Mouse (Mus musculus) hindbrain, embryonic 10.5 days (tissue): ENCODE data around the gene Dtx3l. TPM values are rescaled to one million over a fixed set of nuclear protein-coding genes. Genes with fewer than 3 reads are reported as not detected.
"Not testable (repeated sequence)": the region's sequence is repeated elsewhere in the genome, so short reads cannot be mapped to it uniquely, and the experiment has no call there.

Source experiments
- DNase-seq: peaks from one replicate; pipeline ENCODE4 v3.0.0-alpha.2; 2017; ENCODE audit warnings: low spot score
- H3K27ac ChIP-seq: fragments of 300-500 bp; sonication (generic); 2 replicates; pipeline ENCODE4 v1.5.1; 2016; ENCODE audit warnings: mild to moderate bottlenecking, moderate library complexity
- H3K27me3 ChIP-seq: fragments of 300-500 bp; sonication (generic); 2 replicates; pipeline ENCODE4 v1.6.1; 2016; ENCODE audit warnings: mild to moderate bottlenecking; ENCODE audit not compliant: poor library complexity, insufficient read depth, severe bottlenecking
- H3K36me3 ChIP-seq: fragments of 300-500 bp; sonication (generic); 2 replicates; pipeline ENCODE4 v1.6.1; 2016; ENCODE audit warnings: mild to moderate bottlenecking, moderate library complexity
- H3K4me1 ChIP-seq: fragments of 300-500 bp; sonication (generic); replicated peaks from 2 replicates; pipeline ENCODE4 v1.6.1; 2016; ENCODE audit warnings: mild to moderate bottlenecking
- H3K4me3 ChIP-seq: fragments of 300-500 bp; sonication (generic); 2 replicates; pipeline ENCODE4 v1.5.1; 2016; ENCODE audit warnings: mild to moderate bottlenecking, moderate library complexity
- H3K9me3 ChIP-seq: fragments of 300-500 bp; sonication (generic); 2 replicates; pipeline ENCODE4 v1.6.1; 2016; ENCODE audit warnings: mild to moderate bottlenecking, moderate library complexity
- WGBS: fragments of 180-500 bp; shearing (Covaris S2); methylation state at CpG from one replicate; pipeline ENCODE4 v1.1.7; 2016; 5-methylcytosine and 5-hydroxymethylcytosine counted together
- polyA plus RNA-seq: library from polyadenylated mRNA; unstranded; fragments of >200 nt; fragmentation: Nextera tagmentation; extraction: Ambion mirVana; gene quantifications from 2 replicates; pipeline ENCODE4 v1.2.1, GENCODE M21; 2016

Dtx3l gene
- polyA plus RNA-seq, 1 experiment from 2014 or later: 1.3 TPM

DNA sequence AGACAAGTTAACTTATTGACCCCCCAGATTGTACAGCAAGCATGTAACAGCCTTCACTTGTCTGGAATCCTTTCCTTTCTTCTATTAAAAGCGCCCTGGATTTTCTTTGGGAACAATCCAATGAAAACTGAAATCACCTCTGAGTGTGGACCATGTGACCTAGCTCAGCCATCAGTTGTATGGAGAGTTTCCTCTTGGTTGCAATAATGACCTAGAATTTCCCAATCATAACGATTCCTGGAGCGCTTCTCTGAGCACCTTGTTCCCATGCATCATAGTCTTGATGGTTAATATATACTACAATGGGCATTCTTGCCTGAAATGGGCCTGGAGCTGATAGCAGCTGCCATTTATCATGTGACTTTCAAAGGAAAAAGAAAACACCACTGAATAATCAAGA lies 38.4 kb downstream of the Dtx3l start:
- Histone ChIP-seq H3K9me3 (no peaks in the 10 kb centered on the region), H3K4me1 (no peaks in the 10 kb centered on the region), H3K4me3 (no peak overlapping the region), H3K27me3 (no peaks in the 10 kb centered on the region), H3K27ac (no peak overlapping the region), H3K36me3 (no peaks in the 10 kb centered on the region)
- WGBS: 88% methylated on average over 3 of the region's 3 CpGs
- no peak for DNase-seq

DNA sequence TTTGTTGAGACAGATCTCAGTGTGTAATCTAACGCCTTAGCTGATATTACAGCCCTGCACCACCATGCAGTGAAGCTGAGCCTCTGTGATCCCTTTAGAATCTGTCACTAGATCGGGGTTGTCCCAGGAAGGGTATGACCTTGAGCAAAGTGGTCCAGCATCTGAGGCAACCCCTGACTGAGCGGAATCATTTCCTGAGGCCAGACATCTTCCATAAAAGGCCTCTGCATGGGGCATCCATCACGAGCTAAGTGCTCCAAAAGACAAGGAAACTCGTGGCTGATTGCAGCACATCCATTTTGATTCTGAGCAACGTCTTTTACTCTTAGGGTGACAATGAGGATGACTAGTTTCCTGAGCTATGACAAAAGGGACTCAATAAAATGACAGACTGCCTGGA lies 44.0 kb downstream of the Dtx3l start:
- Histone ChIP-seq H3K36me3 (no peaks in the 10 kb centered on the region), H3K27me3 (no peaks in the 10 kb centered on the region), H3K4me1 (no peaks in the 10 kb centered on the region), H3K27ac (no peak overlapping the region), H3K4me3 (no peak overlapping the region), H3K9me3 (no peaks in the 10 kb centered on the region)
- WGBS: 74% methylated on average over 6 of the region's 6 CpGs
- no peak for DNase-seq

DNA sequence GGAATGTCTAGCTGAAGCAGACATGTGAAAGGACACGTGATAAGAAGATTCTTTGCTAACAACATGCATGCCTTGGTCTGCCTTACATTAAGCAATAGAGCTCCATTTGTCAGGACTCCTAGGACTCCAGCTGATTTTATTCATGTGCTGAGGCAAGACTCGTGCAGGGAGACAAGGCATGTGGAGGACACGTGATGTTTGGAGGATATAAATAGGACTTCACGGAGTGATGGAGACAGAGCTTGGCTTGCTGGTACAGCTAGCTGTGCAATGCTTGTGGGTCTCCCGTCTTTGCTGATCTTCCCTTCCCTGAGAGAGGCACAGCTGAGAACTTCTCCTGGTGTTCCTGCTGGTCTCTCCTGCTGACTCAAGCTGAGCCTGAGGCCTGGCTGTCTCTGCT lies 47.3 kb downstream of the Dtx3l start:
- H3K27me3 ChIP-seq, H3K9me3 ChIP-seq, H3K4me1 ChIP-seq, H3K27ac ChIP-seq, DNase-seq, H3K4me3 ChIP-seq, H3K36me3 ChIP-seq: not testable (repeated sequence)
- 82% methylated on average over 5 of the region's 5 CpGs for WGBS

DNA sequence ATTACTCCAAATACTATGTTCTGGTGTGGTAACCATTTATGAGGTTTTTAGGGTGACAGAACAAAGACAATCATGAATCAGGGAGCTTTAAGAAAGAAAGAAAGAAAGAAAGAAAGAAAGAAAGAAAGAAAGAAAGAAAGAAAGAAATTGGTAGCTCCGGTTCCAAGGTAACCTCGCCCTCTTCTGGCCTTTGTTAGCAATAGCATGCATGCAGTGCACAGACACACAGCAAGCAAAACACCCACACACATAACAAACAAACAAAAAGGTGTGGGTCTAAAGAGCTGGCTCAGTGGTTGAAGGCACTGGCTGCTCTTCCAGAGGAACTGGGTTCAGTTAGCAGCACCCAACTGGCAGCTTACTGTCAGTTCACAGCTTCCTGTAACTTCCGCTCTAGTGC lies 48.3 kb downstream of the Dtx3l start:
- H3K4me3 ChIP-seq: no peak overlapping the region
- H3K4me1 ChIP-seq: no peaks in the 10 kb centered on the region
- no peaks in the 10 kb centered on the region for H3K27me3 ChIP-seq
- H3K9me3 ChIP-seq: no peaks in the 10 kb centered on the region
- 77% methylated on average over 3 of the region's 3 CpGs for WGBS
- no peaks in the 10 kb centered on the region for H3K36me3 ChIP-seq
- no peak overlapping the region for H3K27ac ChIP-seq
- DNase-seq: no peak

DNA sequence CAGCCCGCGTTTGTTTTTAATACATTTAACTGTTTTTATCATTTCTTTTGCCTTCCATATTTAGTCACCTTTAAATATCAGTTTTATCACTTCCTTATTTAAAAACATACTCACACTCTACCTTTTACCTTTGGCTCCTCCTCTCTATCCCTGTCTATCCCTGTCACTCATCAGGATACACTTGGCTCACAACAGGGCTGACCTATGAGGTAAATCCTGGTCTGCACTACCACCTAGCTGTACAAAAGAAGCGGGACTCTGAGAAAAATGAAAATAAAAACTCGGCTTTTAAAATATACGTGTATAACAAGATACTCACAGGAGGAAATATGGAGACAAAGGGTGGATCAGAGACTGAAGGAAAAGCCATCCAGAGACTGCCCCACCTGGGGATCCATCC lies 50.0 kb downstream of the Dtx3l start:
- Histone ChIP-seq H3K27ac (no peak overlapping the region), H3K27me3 (no peaks in the 10 kb centered on the region), H3K36me3 (no peaks in the 10 kb centered on the region), H3K4me3 (no peak overlapping the region), H3K9me3 (no peaks in the 10 kb centered on the region), H3K4me1 (no peaks in the 10 kb centered on the region)
- DNase-seq: no peak
- whole genome bisulfite sequencing: 95% methylated on average over 5 of the region's 5 CpGs

DNA sequence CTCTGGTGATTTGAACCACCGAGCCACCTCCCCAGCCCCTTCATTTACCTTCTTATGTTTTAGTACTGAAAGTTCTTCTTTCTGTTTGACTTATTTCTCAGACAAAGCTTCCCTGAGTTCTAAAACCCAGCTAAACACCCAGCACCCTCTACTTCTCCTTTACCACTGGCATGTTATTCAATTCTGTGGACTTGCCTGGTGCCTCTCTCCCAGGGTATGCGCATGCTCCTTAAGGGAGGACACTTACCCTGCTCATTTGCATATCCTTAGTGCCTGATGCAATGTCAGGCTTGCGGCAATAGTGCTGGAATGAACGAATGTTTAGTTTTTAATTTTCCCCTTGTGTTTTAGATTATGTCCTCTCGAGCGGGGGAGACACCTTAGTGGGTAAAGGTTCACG lies 50.8 kb downstream of the Dtx3l start:
- Histone ChIP-seq H3K4me1 (no peaks in the 10 kb centered on the region), H3K27me3 (no peaks in the 10 kb centered on the region), H3K36me3 (no peaks in the 10 kb centered on the region), H3K9me3 (no peaks in the 10 kb centered on the region), H3K27ac (no peak overlapping the region), H3K4me3 (no peak overlapping the region)
- 84% methylated on average over 7 of the region's 7 CpGs for WGBS
- no peak for DNase-seq

Other genes starting within 250 kb of the Dtx3l start
- 15.2 and 17.3 TPM in 2 replicates for gene Dirc2, start 169.8 kb downstream of the Dtx3l start, polyA plus RNA-seq
- 24.1 and 25.0 TPM in 2 replicates for gene Hspbap1, start 168.8 kb downstream of the Dtx3l start, polyA plus RNA-seq
- gene Parp14, start 67.6 kb downstream of the Dtx3l start, polyA plus RNA-seq: 0.18 and 0.21 TPM in 2 replicates
- 2.0 and 2.2 TPM in 2 replicates for gene Parp9, start 681 bp downstream of the Dtx3l start, polyA plus RNA-seq
- 65.8 and 76.5 TPM in 2 replicates for gene Kpna1, start 39.6 kb upstream of the Dtx3l start, polyA plus RNA-seq
- 7.6 and 10.2 TPM in 2 replicates for gene Wdr5b, start 102.0 kb upstream of the Dtx3l start, polyA plus RNA-seq
- 250 and 319 TPM in 2 replicates for gene Fam162a, start 132.4 kb upstream of the Dtx3l start, polyA plus RNA-seq
- 81.4 and 96.2 TPM in 2 replicates for gene Ccdc58, start 132.5 kb upstream of the Dtx3l start, polyA plus RNA-seq
- gene Csta1, start 192.1 kb upstream of the Dtx3l start, polyA plus RNA-seq: not detected in 2 replicates
- not detected in 2 replicates for gene Stfa2l1, start 217.7 kb upstream of the Dtx3l start, polyA plus RNA-seq
- not detected in 2 replicates for gene Gm5483, start 245.1 kb upstream of the Dtx3l start, polyA plus RNA-seq